Mouse (Mus musculus) liver, embryonic 14.5 days (tissue): ENCODE results near the gene Atp5g3.

Experiments used
- CTCF ChIP-seq: IDR thresholded peaks from 2 replicates; pipeline ENCODE4 v1.5.1; 2016; ENCODE audit warnings: antibody characterized with exemption, low read depth, control low read depth
- EP300 ChIP-seq: IDR thresholded peaks from 2 replicates; pipeline ENCODE4 v1.6.1; 2016; ENCODE audit warnings: antibody characterized with exemption, low read depth

GRCm38 (mm10) chr2:73867764-73868487, 43.2 kb downstream of the Atp5g3 start:
- TF ChIP-seq EP300 (no peak), CTCF (peak; percentile 81)
